Mouse (Mus musculus) heart, postnatal 0 days (tissue): ENCODE measurements around the gene Mgll. TPM values are rescaled to one million over a fixed set of nuclear protein-coding genes. Genes with fewer than 3 reads are reported as not detected.

Source experiments
- ATAC-seq: fragments of 200-750 bp; cut with Nextera tagmentation; 2 replicates; pipeline ENCODE4 v1.8.0; 2017; ENCODE audit warnings: low read depth, moderate number of reproducible peaks, moderate library complexity; ENCODE audit not compliant: insufficient read depth
- DNase-seq: peaks from one replicate; pipeline ENCODE4 v3.0.0-alpha.2; 2016; ENCODE audit warnings: low spot score
- H3K27ac ChIP-seq: fragments of 300-500 bp; sonication (generic); 2 replicates; pipeline ENCODE4 v1.5.1; 2014; ENCODE audit warnings: low read depth, mild to moderate bottlenecking
- H3K27me3 ChIP-seq: fragments of 300-500 bp; sonication (generic); 2 replicates; pipeline ENCODE4 v1.6.1; 2014; ENCODE audit warnings: low read length, mixed read lengths; ENCODE audit not compliant: control insufficient read depth, insufficient read depth
- H3K36me3 ChIP-seq: fragments of 300-500 bp; sonication (generic); replicated peaks from 2 replicates; pipeline ENCODE4 v1.6.1; 2014; ENCODE audit warnings: low read length, mixed read lengths; ENCODE audit not compliant: control insufficient read depth, insufficient read depth
- H3K4me1 ChIP-seq: fragments of 300-500 bp; sonication (generic); 2 replicates; pipeline ENCODE4 v1.6.1; 2014; ENCODE audit warnings: antibody characterized with exemption; ENCODE audit not compliant: control insufficient read depth, insufficient read depth
- H3K4me2 ChIP-seq: fragments of 300-500 bp; sonication (generic); 2 replicates; pipeline ENCODE4 v1.6.1; 2014; ENCODE audit warnings: low read depth, mild to moderate bottlenecking, low read length, moderate library complexity
- H3K4me3 ChIP-seq: fragments of 300-500 bp; sonication (generic); 2 replicates; pipeline ENCODE4 v1.5.1; 2014; ENCODE audit warnings: low read depth, low read length
- H3K9ac ChIP-seq: fragments of 300-500 bp; sonication (generic); replicated peaks from 2 replicates; pipeline ENCODE4 v1.6.1; 2014; ENCODE audit warnings: low read depth, low read length, mixed read lengths
- H3K9me3 ChIP-seq: fragments of 300-500 bp; sonication (generic); replicated peaks from 2 replicates; pipeline ENCODE4 v1.6.1; 2016; ENCODE audit warnings: low read length; ENCODE audit not compliant: control insufficient read depth
- CTCF ChIP-seq: IDR thresholded peaks from 2 replicates; pipeline ENCODE4 v1.5.1; 2016; ENCODE audit warnings: antibody characterized with exemption, control low read depth, low read depth
- EP300 ChIP-seq: IDR thresholded peaks from 2 replicates; pipeline ENCODE4 v1.6.1; 2016; ENCODE audit warnings: antibody characterized with exemption, low read depth
- WGBS: fragments of 180-500 bp; shearing (Covaris S2); extraction: QIAGEN DNeasy Blood & Tissue Kit; methylation state at CpG from one replicate; pipeline ENCODE4 v1.1.7; 2014; 5-methylcytosine and 5-hydroxymethylcytosine counted together
- polyA plus RNA-seq: library from polyadenylated mRNA; unstranded; fragments of >200 nt; fragmentation: Nextera tagmentation; extraction: Ambion mirVana; gene quantifications from 2 replicates; pipeline ENCODE4 v1.2.1, GENCODE M21; 2015
- total RNA-seq: library from RNA; depleted of rRNA; stranded (reverse); fragments of >200 nt; gene quantifications from 2 replicates; pipeline ENCODE4 v1.2.3, GENCODE M21; 2014; ENCODE audit warnings: low replicate concordance

The Mgll gene
- total and polyA plus RNA-seq, 2 experiments from 2014 or later, result 134 to 147 TPM

DNA sequence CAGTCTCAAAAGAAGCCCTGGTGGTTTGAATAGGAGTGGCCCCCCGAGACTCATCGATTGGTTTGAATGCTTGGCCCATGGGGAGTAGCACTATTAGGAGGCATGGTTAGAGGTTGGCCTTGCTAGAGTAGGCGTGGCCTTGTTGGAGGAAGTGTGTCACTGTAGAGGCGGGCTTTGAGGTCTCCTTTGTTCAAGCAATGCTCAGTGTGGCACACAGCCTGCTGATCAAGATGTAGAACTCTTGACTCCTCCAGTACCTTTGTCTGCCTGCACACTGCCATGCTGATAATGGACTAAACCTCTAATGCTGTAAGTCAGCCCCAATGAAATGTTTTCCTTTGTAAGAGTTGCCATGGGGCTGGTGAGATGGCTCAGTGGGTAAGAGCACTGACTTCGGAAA, 108.5 kb downstream of the Mgll start:
- TF ChIP-seq EP300 (no peak), CTCF (no peak)
- Histone ChIP-seq H3K4me2 (no peak overlapping the region), H3K27me3 (no peaks in the 10 kb centered on the region), H3K4me1 (peaks cover 14% of the 10 kb centered on the region; the same call in 1 of the 2 replicates), H3K4me3 (no peak overlapping the region), H3K9me3 (no peaks in the 10 kb centered on the region), H3K36me3 (peaks cover 25% of the 10 kb centered on the region), H3K27ac (peak overlapping the region; percentile 76; the same call in 1 of the 2 replicates), H3K9ac (no peak overlapping the region)
- 80% methylated on average over 5 of the region's 5 CpGs for WGBS
- DNase-seq (no peak), ATAC-seq (no peak)

DNA sequence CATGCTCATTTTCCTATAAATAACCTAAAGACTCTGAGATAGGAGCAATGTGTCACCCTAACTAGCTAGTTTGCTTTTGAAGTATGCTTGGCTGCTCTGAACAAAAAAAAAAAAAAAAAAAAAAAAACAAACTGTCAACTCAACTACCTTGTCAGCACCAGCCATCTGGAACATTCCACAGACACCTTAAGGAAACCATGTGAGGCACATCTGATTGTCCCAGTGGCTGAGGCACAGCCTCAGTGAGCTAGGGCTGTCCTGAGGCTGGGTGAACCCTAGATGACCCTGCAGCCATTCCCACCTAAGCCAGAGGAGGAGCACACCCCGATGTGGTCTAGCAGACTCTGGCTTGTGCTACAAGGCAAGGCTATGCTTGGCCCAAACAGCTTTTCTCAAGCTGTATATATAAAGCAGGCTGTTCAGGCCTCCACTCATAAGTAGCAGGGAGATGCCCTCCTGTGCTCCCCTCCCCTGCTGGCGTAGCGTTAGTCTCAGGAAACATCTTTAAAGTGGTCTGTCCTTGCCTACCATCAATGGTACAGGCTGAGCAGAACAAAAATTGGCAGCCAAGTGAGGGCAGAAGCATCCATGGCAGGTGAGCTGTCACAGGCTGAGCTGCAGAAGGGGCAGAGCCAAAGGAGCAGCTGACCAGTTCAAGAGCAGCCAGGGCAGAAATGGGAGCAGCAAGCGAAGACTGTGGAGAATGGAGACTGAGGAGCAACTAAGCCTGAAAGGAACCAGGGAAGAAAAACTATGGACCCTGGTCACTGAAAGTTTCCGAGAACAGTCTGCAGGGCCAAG, 109.3 kb downstream of the Mgll start:
- Histone ChIP-seq H3K36me3 (peaks cover 34% of the 10 kb centered on the region), H3K27me3 (no peaks in the 10 kb centered on the region), H3K9me3 (no peaks in the 10 kb centered on the region), H3K4me1 (peaks cover 14% of the 10 kb centered on the region; the same call in 1 of the 2 replicates), H3K4me3 (no peak overlapping the region), H3K4me2 (no peak overlapping the region), H3K27ac (peak overlapping the region; percentile 76), H3K9ac (no peak overlapping the region)
- DNase-seq (peak; percentile 55), ATAC-seq (peak; percentile 84)
- TF ChIP-seq CTCF (no peak), EP300 (peak; percentile 95)
- WGBS, result 59% methylated on average over 5 of the region's 5 CpGs

DNA sequence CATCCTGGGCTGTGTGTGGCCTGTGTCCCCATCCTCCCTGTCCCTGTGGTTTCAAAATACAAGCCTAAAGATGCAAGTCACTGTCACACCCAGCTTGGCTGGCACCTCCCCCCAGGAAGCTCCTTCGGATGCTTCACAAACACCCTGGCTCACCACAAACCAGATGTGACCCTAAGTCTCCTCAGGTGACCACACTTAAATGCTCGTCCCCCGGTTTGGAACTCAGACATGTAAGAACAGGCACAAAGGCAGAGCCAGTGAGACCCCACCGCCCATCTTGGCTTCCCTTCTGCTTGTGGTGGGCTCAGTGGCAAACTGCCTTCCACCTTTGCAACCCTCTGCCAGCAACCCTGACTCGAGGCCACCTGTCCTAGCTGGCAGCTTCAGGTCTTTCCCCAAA, 110.8 kb downstream of the Mgll start:
- WGBS, result 67% methylated on average over 5 of the region's 5 CpGs
- Histone ChIP-seq H3K27ac (no peak overlapping the region; the same call in 1 of the 2 replicates), H3K4me1 (peaks cover 14% of the 10 kb centered on the region; the same call in 1 of the 2 replicates), H3K9ac (no peak overlapping the region), H3K9me3 (no peaks in the 10 kb centered on the region), H3K27me3 (no peaks in the 10 kb centered on the region), H3K36me3 (peaks cover 47% of the 10 kb centered on the region), H3K4me2 (no peak overlapping the region), H3K4me3 (no peak overlapping the region)
- DNase-seq, result no peak
- no peak for TF ChIP-seq CTCF
- no peak for TF ChIP-seq EP300
- ATAC-seq, result no peak

DNA sequence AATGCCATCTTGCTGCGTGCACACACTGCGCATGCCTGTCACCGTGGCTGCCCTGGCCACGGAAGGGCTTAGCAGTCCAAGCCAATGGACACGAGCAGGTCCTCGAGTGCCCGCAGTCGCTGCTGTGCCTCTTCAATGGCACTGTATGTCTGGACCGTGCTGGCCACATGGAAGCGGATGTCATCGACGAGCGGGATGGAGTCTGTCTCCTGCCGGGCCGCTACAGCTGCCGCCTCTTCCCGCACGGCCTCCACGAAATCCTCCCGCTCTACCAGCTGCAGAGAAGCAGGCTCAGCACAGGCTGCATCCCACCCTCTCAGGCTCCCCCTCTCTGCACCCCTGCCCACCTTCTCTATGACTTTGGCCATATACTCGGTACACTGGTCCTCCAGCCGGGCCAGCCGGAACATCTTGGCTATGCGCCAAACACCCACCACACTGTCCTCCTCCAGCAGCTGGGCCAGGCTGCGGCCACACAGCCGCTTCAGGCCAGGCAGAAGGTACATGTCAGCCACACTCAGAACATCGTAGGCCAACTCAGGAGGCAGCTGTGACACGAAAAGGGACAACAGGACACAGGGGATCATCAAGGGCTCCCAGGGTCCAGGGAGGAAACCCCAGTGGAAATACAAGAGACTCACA, 112.1 kb downstream of the Mgll start:
- 82% methylated on average over 28 of the region's 28 CpGs for WGBS
- Histone ChIP-seq H3K4me1 (peaks cover 20% of the 10 kb centered on the region), H3K27ac (no peak overlapping the region), H3K4me2 (no peak overlapping the region), H3K9me3 (no peaks in the 10 kb centered on the region), H3K27me3 (no peaks in the 10 kb centered on the region), H3K4me3 (no peak overlapping the region), H3K36me3 (peaks cover 48% of the 10 kb centered on the region), H3K9ac (no peak overlapping the region)
- ATAC-seq (no peak), DNase-seq (no peak)
- no peak for TF ChIP-seq CTCF
- TF ChIP-seq EP300, result no peak

DNA sequence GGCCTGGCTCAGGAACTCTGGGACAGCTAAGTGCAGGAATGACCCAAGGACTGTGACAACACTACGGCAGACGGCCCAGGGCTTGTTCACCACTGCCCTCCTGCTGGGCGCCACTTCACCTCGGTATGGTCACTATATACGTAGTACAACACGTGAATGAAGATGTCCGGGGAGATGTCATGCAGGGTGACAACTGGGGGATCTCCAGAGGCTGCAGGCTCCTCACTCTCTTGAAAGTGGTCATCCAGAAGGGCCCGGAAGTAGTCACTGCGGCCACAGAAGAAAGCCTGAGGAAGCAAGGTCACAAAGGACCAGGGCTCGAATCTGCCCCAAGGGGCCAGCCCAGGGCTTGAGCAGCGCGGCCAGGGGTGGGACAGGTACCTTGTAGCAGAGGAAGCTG, 113.8 kb downstream of the Mgll start:
- DNase-seq, result no peak
- 89% methylated on average over 12 of the region's 12 CpGs for WGBS
- H3K27me3 ChIP-seq, result no peaks in the 10 kb centered on the region
- TF ChIP-seq EP300, result no peak
- no peak for TF ChIP-seq CTCF
- peaks cover 21% of the 10 kb centered on the region for H3K4me1 ChIP-seq
- no peaks in the 10 kb centered on the region for H3K9me3 ChIP-seq
- peaks cover 48% of the 10 kb centered on the region for H3K36me3 ChIP-seq
- H3K4me3 ChIP-seq, result no peak overlapping the region
- H3K4me2 ChIP-seq, result no peak overlapping the region
- no peak for ATAC-seq
- no peak overlapping the region for H3K9ac ChIP-seq
- no peak overlapping the region for H3K27ac ChIP-seq
